Mouse (Mus musculus): ENCODE data around the gene Rabl3.

- TF ChIP-seq EP300 (IDR thresholded peaks at IDR 0.05; ENCODE audit: low read depth) (no peak), CTCF (IDR thresholded peaks at IDR 0.05; ENCODE audit: low read depth) (no peak)
Observed at GRCm38 (mm10) chr16:37583306-37583705, 43.6 kb downstream of the Rabl3 start.
